Mouse (Mus musculus) hindbrain, embryonic 10.5 days (tissue): ENCODE results near the gene AC170998.1. TPM values are rescaled to one million over a fixed set of nuclear protein-coding genes. Genes with fewer than 3 reads are reported as not detected.

Source experiments
- DNase-seq: peaks from one replicate; pipeline ENCODE4 v3.0.0-alpha.2; 2017; ENCODE audit warnings: low spot score
- H3K27ac ChIP-seq: fragments of 300-500 bp; sonication (generic); 2 replicates; pipeline ENCODE4 v1.5.1; 2016; ENCODE audit warnings: mild to moderate bottlenecking, moderate library complexity
- H3K27me3 ChIP-seq: fragments of 300-500 bp; sonication (generic); 2 replicates; pipeline ENCODE4 v1.6.1; 2016; ENCODE audit warnings: mild to moderate bottlenecking; ENCODE audit not compliant: poor library complexity, insufficient read depth, severe bottlenecking
- H3K36me3 ChIP-seq: fragments of 300-500 bp; sonication (generic); 2 replicates; pipeline ENCODE4 v1.6.1; 2016; ENCODE audit warnings: mild to moderate bottlenecking, moderate library complexity
- H3K4me1 ChIP-seq: fragments of 300-500 bp; sonication (generic); replicated peaks from 2 replicates; pipeline ENCODE4 v1.6.1; 2016; ENCODE audit warnings: mild to moderate bottlenecking
- H3K4me3 ChIP-seq: fragments of 300-500 bp; sonication (generic); 2 replicates; pipeline ENCODE4 v1.5.1; 2016; ENCODE audit warnings: mild to moderate bottlenecking, moderate library complexity
- H3K9me3 ChIP-seq: fragments of 300-500 bp; sonication (generic); 2 replicates; pipeline ENCODE4 v1.6.1; 2016; ENCODE audit warnings: mild to moderate bottlenecking, moderate library complexity
- WGBS: fragments of 180-500 bp; shearing (Covaris S2); methylation state at CpG from one replicate; pipeline ENCODE4 v1.1.7; 2016; 5-methylcytosine and 5-hydroxymethylcytosine counted together
- polyA plus RNA-seq: library from polyadenylated mRNA; unstranded; fragments of >200 nt; fragmentation: Nextera tagmentation; extraction: Ambion mirVana; gene quantifications from 2 replicates; pipeline ENCODE4 v1.2.1, GENCODE M21; 2016

The AC170998.1 gene
- polyA plus RNA-seq, result 1.4 and 3.2 TPM in 2 replicates

DNA sequence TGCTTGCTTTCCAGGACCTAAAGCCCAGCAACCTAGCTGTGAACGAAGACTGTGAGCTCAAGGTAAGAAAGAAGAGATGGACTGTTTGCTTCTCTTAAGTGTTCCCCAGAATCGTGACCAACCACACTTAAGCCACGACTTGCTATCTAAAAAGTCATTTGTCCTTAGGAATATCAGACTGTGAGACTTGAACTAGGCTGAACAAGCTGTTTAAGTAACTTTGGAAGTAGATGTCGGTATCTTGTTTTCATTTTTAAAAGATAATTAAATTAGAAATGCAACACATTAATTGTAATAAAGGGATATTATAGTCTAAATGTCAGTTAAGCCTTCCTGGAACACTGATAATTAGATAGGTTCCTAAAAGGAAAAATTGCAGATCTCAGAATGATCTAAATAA, at the start of gene AC170998.1:
Gene AC170998.1 (plus strand): TSS at position 301 of the 400 bp plus-strand sequence.
- H3K27ac ChIP-seq, result no peak within 1 kb of the TSS
- H3K27me3 ChIP-seq, result no peaks in the 10 kb centered on the region
- peaks cover 98% of the 10 kb centered on the region for H3K36me3 ChIP-seq
- 93% methylated on average over 4 of the region's 4 CpGs for WGBS
- DNase-seq, result no peak
- H3K9me3 ChIP-seq, result no peaks in the 10 kb centered on the region
- no peaks in the 10 kb centered on the region for H3K4me1 ChIP-seq
- H3K4me3 ChIP-seq, result no peak within 1 kb of the TSS

DNA sequence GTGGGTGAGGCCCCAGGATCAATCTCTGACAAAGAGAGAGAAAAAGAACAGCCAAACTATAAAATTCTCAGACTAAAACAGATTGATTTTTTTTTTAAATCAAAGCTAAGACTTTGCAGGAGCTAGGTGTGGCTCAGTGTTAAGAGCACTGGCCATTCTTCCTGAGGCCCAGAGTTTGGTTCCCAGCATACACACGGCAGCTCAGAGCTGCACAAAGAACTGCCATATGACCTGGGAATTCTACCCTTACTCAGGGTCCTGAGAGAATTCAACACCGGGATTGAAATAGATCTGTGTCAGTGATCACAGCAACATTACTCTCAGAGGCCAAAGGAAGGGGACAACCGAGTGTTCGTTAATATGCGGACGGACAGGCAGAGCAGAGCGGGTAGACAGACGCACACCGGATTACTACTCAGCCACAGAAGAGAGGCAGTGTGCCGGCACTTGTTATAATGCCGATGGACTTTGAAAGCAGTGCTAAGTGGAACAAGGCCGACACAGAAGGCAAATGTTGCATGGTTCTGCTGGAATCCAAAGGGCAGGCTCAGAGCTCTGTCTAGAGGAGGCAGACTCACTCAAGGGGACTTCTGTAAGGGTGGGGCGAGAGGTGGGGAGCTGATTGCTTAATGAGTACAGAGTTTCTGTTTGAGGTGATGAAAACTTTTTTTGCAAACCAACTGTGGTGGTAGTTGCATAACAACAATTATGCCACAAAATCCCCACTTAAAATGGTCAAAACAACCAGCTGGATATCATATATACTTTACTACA, 43.4 kb upstream of the AC170998.1 start:
- DNase-seq, result no peak
- no peak overlapping the region for H3K4me3 ChIP-seq
- no peaks in the 10 kb centered on the region for H3K9me3 ChIP-seq
- H3K36me3 ChIP-seq, result no peaks in the 10 kb centered on the region
- H3K27me3 ChIP-seq, result no peaks in the 10 kb centered on the region
- no peaks in the 10 kb centered on the region for H3K4me1 ChIP-seq
- 81% methylated on average over 13 of the region's 13 CpGs for WGBS
- no peak overlapping the region for H3K27ac ChIP-seq

DNA sequence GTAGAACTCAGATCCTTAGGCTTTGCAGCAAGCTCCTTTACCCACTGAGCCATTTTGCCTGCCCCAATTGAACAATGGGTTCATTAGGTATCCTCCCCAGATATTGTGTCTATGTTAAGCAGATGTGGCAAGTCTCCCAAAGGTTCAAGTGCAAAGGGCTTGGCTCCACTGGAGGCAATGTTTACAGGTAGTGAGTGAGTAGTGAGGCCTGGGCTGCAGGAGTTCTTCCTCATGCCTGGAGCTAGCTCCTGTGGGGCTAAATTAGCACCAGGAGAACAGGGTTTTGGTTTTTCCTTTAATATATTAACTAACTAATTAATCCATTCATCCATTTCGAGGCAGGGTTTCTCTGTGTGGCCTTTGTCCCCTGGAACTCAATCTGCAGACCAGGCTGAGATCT, 42.3 kb upstream of the AC170998.1 start:
- WGBS, result 69% methylated on average over 1 of the region's 1 CpGs
- Histone ChIP-seq H3K36me3 (no peaks in the 10 kb centered on the region), H3K4me1 (no peaks in the 10 kb centered on the region), H3K9me3 (no peaks in the 10 kb centered on the region), H3K4me3 (no peak overlapping the region), H3K27me3 (peaks cover 6% of the 10 kb centered on the region), H3K27ac (no peak overlapping the region)
- no peak for DNase-seq

DNA sequence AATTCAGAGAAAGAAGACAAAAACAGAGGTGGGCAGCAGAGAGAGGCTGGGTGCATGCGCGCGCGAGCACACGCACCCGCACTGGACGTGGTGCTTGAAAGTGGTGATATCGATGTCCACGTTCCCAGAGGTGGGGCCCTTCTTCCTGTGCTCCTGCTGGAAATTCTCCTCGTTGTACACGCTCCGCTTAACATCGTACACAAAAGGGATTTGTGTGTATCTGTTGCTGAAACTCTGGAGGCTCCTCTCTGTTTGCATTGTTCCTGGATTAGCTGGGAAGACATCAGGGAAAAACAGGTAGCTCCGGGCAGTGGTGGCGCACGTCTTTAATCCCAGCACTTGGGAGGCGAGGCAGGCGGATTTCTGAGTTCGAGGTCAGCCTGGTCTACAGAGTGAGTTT, 41.3 kb upstream of the AC170998.1 start:
- DNase-seq, result no peak
- no peaks in the 10 kb centered on the region for H3K9me3 ChIP-seq
- WGBS, result 85% methylated on average over 19 of the region's 19 CpGs
- H3K36me3 ChIP-seq, result no peaks in the 10 kb centered on the region
- no peak overlapping the region for H3K4me3 ChIP-seq
- H3K4me1 ChIP-seq, result peaks cover 6% of the 10 kb centered on the region
- H3K27me3 ChIP-seq, result peaks cover 16% of the 10 kb centered on the region
- no peak overlapping the region for H3K27ac ChIP-seq

DNA sequence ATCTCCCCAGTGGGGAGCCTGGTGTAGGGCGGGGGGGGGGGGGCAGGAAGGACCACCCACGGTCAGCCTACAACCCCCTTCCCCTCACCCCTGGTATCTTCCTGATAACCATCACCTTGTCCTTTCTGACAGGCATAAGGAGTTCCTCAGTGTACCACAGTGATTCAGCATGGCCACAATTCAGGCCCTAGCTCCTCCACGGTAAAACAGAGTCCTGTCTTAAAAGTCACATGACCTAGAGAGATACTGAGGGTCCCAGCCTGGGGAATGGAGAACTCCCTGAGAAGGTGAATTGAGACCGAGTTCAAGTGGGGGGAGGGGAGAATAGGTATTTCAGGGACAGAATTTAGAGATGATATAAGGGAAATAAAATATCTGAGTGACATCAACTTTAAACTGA, 38.5 kb upstream of the AC170998.1 start:
- H3K27me3 ChIP-seq, result peaks cover 23% of the 10 kb centered on the region

DNA sequence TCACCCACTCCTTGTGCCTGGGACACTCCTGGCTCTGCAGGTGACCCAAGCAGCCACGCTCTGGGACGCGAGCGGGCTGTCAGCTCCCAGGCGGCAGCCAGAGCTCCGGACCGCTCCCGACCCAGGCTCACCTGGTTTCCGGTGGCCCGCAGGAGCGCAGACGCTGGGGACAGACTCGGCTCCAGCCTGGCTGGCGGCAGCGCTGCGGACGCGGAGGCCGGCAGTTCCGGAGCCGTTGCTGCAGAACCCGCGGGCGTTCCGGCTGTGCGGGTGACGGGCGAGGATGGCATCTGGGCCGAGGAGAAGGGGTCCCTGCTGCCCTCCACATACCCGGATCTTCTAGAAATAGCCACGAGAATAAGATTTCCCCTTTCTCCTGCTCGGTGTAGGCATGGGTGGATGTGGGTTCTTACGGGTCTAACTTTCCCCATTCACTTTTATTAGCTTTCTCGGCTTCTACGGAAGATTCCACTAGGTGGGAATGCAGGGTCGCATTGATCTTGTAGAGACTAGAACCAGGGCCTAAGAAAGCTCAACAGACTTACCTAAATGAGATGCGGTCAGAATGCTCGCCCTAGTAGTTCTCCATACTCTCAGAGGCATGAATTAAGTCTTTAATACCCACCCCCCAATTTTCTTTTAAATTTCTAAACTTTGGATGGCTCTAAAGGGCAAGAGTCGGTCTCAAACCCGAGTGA, 36.1 kb upstream of the AC170998.1 start, which contains the start of gene Slc26a8:
Gene Slc26a8 (minus strand): TSS at position 648 of the 698 bp plus-strand sequence.
- H3K27ac ChIP-seq, result peak within 1 kb of the TSS; percentile 94
- WGBS, result 9% methylated on average over 40 of the region's 40 CpGs
- DNase-seq, result peak; percentile 41

More for the DNA sequence above, 38.5 kb upstream of the AC170998.1 start:
- Histone ChIP-seq H3K4me3 (no peak overlapping the region), H3K27ac (no peak overlapping the region), H3K36me3 (no peaks in the 10 kb centered on the region), H3K4me1 (peaks cover 17% of the 10 kb centered on the region), H3K9me3 (no peaks in the 10 kb centered on the region)
- 51% methylated on average over 4 of the region's 4 CpGs for WGBS
- no peak for DNase-seq

DNA sequence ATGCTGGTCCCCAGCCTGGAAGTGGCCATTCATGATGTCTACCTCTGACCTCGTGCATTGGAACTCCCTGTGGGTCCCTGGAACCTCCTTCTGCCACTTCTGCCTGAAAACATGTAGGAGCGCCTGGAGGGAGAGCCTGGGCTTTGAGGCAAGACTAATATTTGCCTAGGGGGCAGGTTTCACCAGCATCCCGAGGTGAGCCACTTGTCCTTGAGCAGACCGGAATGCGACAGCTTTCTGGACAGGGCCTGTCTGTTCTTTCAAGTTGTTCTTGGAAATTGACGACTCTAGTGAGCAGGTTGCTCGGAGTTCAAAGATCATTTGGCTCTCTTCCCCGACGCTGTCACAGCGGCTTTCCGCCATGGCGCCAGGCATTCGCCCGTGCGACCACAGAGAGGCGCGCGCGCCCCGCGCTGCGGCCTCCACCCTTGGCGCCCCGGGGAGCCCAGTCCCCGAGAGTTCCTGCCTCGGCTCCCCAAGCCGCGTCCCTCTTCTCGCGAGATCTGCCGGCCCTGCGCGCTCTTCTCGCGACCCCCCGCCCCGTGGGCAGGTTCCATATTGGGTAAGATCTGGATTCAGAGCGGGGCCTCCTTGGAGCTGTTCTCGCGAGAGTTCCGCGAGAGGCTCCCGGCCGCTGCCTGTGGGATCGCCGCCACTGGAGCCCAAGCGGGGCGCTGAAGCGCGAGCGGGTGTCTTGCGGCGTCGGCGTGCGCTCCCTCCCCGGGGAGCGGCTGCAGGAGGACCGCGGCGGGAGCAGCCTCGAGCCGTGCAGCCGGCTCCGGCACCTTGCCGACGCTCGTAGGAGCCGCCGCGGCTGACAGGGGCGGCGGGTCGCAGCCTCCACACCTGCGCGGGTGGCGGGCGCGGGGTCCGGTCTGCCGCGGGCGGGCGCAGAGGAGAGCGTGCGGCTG, 34.9 kb upstream of the AC170998.1 start, which contains the start of gene Mapk14:
Gene Mapk14 (plus strand): TSS at position 554 of the 911 bp plus-strand sequence.
- peak; percentile 100 for DNase-seq
- under 1% methylated on average over 86 of the region's 86 CpGs for WGBS
- peak within 1 kb of the TSS; percentile 94 for H3K27ac ChIP-seq
- no peaks in the 10 kb centered on the region for H3K9me3 ChIP-seq
- H3K36me3 ChIP-seq, result no peaks in the 10 kb centered on the region
- H3K4me3 ChIP-seq, result peak within 1 kb of the TSS; percentile 98
- H3K27me3 ChIP-seq, result peaks cover 23% of the 10 kb centered on the region
- H3K4me1 ChIP-seq, result peaks cover 36% of the 10 kb centered on the region

More for the DNA sequence above, 36.1 kb upstream of the AC170998.1 start, which contains the start of gene Slc26a8:
- Histone ChIP-seq H3K27me3 (peaks cover 23% of the 10 kb centered on the region), H3K9me3 (no peaks in the 10 kb centered on the region), H3K4me1 (peaks cover 32% of the 10 kb centered on the region), H3K4me3 (peak within 1 kb of the TSS; percentile 98), H3K36me3 (no peaks in the 10 kb centered on the region)

DNA sequence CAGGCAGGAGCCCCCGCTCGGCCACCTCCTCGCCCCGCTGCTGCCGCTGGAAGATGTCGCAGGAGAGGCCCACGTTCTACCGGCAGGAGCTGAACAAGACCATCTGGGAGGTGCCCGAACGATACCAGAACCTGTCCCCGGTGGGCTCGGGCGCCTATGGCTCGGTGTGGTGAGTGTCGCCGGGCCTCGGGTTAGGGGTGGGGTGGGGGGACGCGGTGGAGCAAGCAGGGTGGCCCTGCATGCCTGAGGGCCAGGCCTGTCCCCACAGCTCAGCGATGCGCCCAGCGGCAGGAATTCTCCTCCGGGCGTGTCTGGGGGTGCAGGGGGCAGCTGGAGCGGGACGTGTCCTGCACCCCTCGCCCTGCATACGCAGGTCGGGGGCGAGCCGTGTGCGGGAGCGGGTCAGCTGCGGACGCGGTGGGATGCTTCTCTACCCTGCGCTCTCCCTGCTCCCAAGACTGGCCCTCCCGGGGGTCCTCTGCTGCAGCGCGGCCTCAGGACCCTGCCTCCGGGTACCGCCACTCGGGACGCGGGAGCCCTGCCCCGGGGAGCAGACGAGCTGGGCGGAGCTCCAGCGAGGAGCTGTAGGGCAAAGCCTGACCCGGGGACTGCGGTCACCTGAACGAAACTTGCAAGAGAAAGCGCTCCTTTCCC, 34.1 kb upstream of the AC170998.1 start:
- no peaks in the 10 kb centered on the region for H3K9me3 ChIP-seq
- H3K4me3 ChIP-seq, result peak overlapping the region; percentile 98
- DNase-seq, result peak; percentile 71
- H3K4me1 ChIP-seq, result peaks cover 43% of the 10 kb centered on the region
- under 1% methylated on average over 53 of the region's 53 CpGs for WGBS
- no peaks in the 10 kb centered on the region for H3K36me3 ChIP-seq
- H3K27me3 ChIP-seq, result peaks cover 23% of the 10 kb centered on the region
- peak overlapping the region; percentile 94 for H3K27ac ChIP-seq

DNA sequence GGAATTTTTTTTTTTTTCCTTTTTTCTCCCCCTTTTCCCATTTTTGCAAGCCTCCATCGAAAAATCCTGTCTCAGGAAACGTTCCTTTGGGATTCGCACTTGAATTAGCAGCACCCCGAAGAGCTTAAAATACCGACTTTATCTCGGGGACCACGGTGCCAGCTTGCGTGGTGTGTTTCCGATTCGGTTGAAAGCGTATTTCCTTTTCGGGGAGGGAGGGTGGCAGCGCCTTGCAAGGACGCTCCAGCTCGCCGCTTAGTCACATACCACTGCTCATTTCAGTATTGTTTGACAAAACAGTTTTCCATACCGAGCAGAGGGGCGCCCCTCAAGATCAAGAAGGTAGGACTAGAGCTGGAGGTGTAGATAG, 33.6 kb upstream of the AC170998.1 start:
- Histone ChIP-seq H3K9me3 (no peaks in the 10 kb centered on the region), H3K36me3 (no peaks in the 10 kb centered on the region), H3K27ac (peak overlapping the region; percentile 94), H3K27me3 (peaks cover 23% of the 10 kb centered on the region), H3K4me3 (peak overlapping the region; percentile 98), H3K4me1 (peaks cover 48% of the 10 kb centered on the region)
- under 1% methylated on average over 18 of the region's 18 CpGs for WGBS
- DNase-seq, result no peak

DNA sequence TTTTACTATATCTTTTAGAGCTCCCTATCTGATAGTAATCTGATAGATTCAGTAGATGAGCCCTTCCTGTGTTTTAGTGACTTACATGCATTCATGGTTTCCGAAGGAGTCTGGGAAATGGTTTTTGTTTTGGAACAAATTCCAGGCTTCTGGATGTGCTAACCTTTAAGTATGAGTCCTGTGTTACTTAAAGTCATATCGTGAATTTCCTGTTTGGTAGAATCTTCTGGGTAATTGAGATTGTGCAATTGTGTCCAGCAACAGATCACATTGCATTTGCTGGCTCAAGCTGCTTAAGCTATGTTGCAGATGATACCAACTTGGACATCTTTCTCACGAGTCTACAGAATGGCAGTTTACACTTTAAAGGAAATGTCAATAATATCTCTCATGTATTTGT, 32.8 kb upstream of the AC170998.1 start:
- H3K9me3 ChIP-seq, result no peaks in the 10 kb centered on the region
- H3K27me3 ChIP-seq, result peaks cover 22% of the 10 kb centered on the region
- no peaks in the 10 kb centered on the region for H3K36me3 ChIP-seq
- no peak overlapping the region for H3K27ac ChIP-seq
- 63% methylated on average over 3 of the region's 3 CpGs for WGBS
- DNase-seq, result no peak
- peak overlapping the region; percentile 98 for H3K4me3 ChIP-seq
- peaks cover 55% of the 10 kb centered on the region for H3K4me1 ChIP-seq

DNA sequence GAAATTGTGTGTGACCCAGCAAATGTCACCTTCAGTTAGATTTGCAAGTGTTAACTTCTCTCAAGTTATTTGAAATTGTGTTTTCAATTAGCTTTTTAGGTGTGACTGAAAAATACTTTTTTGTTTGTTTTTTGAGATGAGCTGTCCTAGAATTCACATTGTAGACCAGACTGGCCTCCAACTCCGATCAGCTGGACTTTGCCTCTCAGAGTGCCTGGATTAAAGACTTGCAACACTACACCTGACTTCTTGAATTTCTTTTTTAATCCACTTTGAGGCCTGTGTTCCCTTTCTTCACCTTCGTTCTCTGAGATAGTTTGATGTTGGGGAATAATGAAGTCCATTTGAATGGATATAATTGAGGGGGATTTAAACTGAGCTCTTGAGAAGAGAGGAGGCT, 31.8 kb upstream of the AC170998.1 start:
- H3K36me3 ChIP-seq, result no peaks in the 10 kb centered on the region
- H3K4me3 ChIP-seq, result no peak overlapping the region
- DNase-seq, result no peak
- H3K27ac ChIP-seq, result no peak overlapping the region
- 77% methylated on average over 2 of the region's 2 CpGs for WGBS
- H3K4me1 ChIP-seq, result peaks cover 60% of the 10 kb centered on the region
- H3K9me3 ChIP-seq, result no peaks in the 10 kb centered on the region
- peaks cover 12% of the 10 kb centered on the region for H3K27me3 ChIP-seq

DNA sequence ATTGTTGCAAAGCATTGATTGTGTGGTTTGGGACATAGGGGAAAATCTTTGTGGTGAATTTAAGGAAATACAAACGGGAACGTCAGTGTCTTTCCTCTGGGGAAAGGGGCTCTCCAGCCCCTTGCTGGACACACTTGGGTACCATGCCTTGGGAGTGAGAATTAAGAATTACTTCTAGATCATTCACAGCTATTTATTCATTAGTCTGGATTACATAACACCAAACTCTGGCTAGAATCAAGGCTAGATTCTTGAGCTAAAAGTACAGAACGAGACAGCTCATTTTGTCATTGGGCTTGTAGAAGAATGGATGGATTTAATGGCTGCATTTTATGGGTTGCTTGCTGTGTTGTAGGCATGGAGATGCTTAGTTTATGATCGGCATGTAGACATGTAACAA, 31.1 kb upstream of the AC170998.1 start:
- peaks cover 52% of the 10 kb centered on the region for H3K4me1 ChIP-seq
- H3K27me3 ChIP-seq, result peaks cover 4% of the 10 kb centered on the region
- no peak overlapping the region for H3K27ac ChIP-seq
- no peak for DNase-seq
- no peak overlapping the region for H3K4me3 ChIP-seq
- no peaks in the 10 kb centered on the region for H3K36me3 ChIP-seq
- 89% methylated on average over 4 of the region's 4 CpGs for WGBS
- no peaks in the 10 kb centered on the region for H3K9me3 ChIP-seq
